Mouse (Mus musculus) heart, adult 2 months (tissue): ENCODE data around the gene Drosha. TPM values are rescaled to one million over a fixed set of nuclear protein-coding genes. Genes with fewer than 3 reads are reported as not detected.

Source experiments
- DNase-seq, 2 experiments: peaks; one replicate each; pipeline ENCODE4 v3.0.0; 2021
- H3K27ac ChIP-seq: fragments of 200-600 bp; 2 replicates; pipeline ENCODE4 v1.8.1; 2022
- H3K27me3 ChIP-seq: fragments of 200-500 bp; 2 replicates; pipeline ENCODE4 v1.6.1; 2012; ENCODE audit warnings: mild to moderate bottlenecking, low read length, inconsistent platforms, mixed read lengths; ENCODE audit not compliant: control insufficient read depth, insufficient read depth
- H3K36me3 ChIP-seq: fragments of 200-500 bp; 2 replicates; pipeline ENCODE4 v1.6.1; 2012; ENCODE audit warnings: low read length, inconsistent platforms; ENCODE audit not compliant: control insufficient read depth, insufficient read depth
- H3K4me1 ChIP-seq: fragments of 200-500 bp; 2 replicates; pipeline ENCODE4 v1.6.1; 2011; ENCODE audit warnings: low read length; ENCODE audit not compliant: control insufficient read depth, insufficient read depth
- H3K4me3 ChIP-seq: fragments of 200-600 bp; 2 replicates; pipeline ENCODE4 v1.8.1; 2022
- H3K79me2 ChIP-seq: fragments of 200-500 bp; replicated peaks from 2 replicates; pipeline ENCODE4 v1.6.1; 2012; ENCODE audit warnings: mild to moderate bottlenecking, inconsistent platforms, low read length, moderate library complexity, mixed read lengths; ENCODE audit not compliant: control insufficient read depth, insufficient read depth
- H3K9ac ChIP-seq: fragments of 200-500 bp; 2 replicates; pipeline ENCODE4 v1.6.1; 2012; ENCODE audit warnings: low read depth, mild to moderate bottlenecking, control low read depth, inconsistent platforms, low read length, mixed read lengths
- CTCF ChIP-seq: fragments of 200-600 bp; IDR thresholded peaks from 2 replicates; pipeline ENCODE4 v1.8.1; 2022; ENCODE audit warnings: antibody characterized with exemption, mild to moderate bottlenecking, moderate library complexity
- EP300 ChIP-seq: fragments of 200-500 bp; IDR thresholded peaks from 2 replicates; pipeline ENCODE4 v1.6.1; 2011; ENCODE audit warnings: low read depth, low read length, control low read depth; ENCODE audit not compliant: insufficient read depth
- POLR2A ChIP-seq: fragments of 200-500 bp; IDR thresholded peaks from 2 replicates; pipeline ENCODE4 v1.6.1; 2011; ENCODE audit warnings: mild to moderate bottlenecking, low read depth, low read length, control low read depth; ENCODE audit not compliant: insufficient read depth
- WGBS: fragments of 180-500 bp; shearing (Covaris S2); methylation state at CpG from one replicate; pipeline ENCODE4 v1.1.7; 2018; 5-methylcytosine and 5-hydroxymethylcytosine counted together
- intact Hi-C: fragments of 180-260 bp; cut with DNase I; formaldehyde crosslinking; loops from one replicate; pipeline ENCODE4 v1.15.1; 2025
- polyA plus RNA-seq: library from polyadenylated mRNA; depleted of rRNA; stranded (reverse); fragments of >200 nt; gene quantifications from 2 replicates; pipeline ENCODE4 v1.2.3, GENCODE M21; 2012
- total RNA-seq, 2 experiments: library from RNA; stranded (reverse); gene quantifications; 2 replicates each; pipeline ENCODE4 v1.2.3; 2021

The Drosha gene
- total and polyA plus RNA-seq, 3 experiments, result 13.4 to 43.1 (median 37.8) TPM

GRCm38 (mm10) chr15:12941106-12941505, 116.5 kb downstream of the Drosha start:
- 85% methylated on average over 9 of the region's 9 CpGs for WGBS
- Histone ChIP-seq H3K27me3 (no peaks in the 10 kb centered on the region), H3K36me3 (no peaks in the 10 kb centered on the region), H3K4me3 (no peak overlapping the region), H3K9ac (no peak overlapping the region), H3K4me1 (no peaks in the 10 kb centered on the region), H3K27ac (no peak overlapping the region), H3K79me2 (no peaks in the 10 kb centered on the region)
- DNase-seq, result no peak
- intact Hi-C loops, result no loop called here
- TF ChIP-seq CTCF (no peak), POLR2A (no peak), EP300 (no peak)

- intact Hi-C loops, result no loop called here
- Histone ChIP-seq H3K9ac (no peak overlapping the region), H3K36me3 (no peaks in the 10 kb centered on the region), H3K79me2 (no peaks in the 10 kb centered on the region), H3K27ac (no peak overlapping the region), H3K4me3 (no peak overlapping the region), H3K4me1 (no peaks in the 10 kb centered on the region), H3K27me3 (no peaks in the 10 kb centered on the region)
- 49% methylated on average over 14 of the region's 14 CpGs for WGBS
- no peak for DNase-seq
- TF ChIP-seq EP300 (no peak), CTCF (no peak), POLR2A (no peak)
Observed at GRCm38 (mm10) chr15:12941651-12942180, 117.1 kb downstream of the Drosha start.

- Histone ChIP-seq H3K4me3 (no peak overlapping the region), H3K4me1 (no peaks in the 10 kb centered on the region), H3K36me3 (no peaks in the 10 kb centered on the region), H3K27ac (no peak overlapping the region), H3K79me2 (no peaks in the 10 kb centered on the region), H3K27me3 (no peaks in the 10 kb centered on the region), H3K9ac (no peak overlapping the region)
- 93% methylated on average over 4 of the region's 4 CpGs for WGBS
- TF ChIP-seq POLR2A, result no peak
- TF ChIP-seq CTCF, result no peak
- no peak for TF ChIP-seq EP300
- DNase-seq, result no peak
- intact Hi-C loops, result no loop called here
Observed at GRCm38 (mm10) chr15:12942424-12942823, 117.8 kb downstream of the Drosha start.

GRCm38 (mm10) chr15:12958051-12958450, 133.4 kb downstream of the Drosha start:
- no peak overlapping the region for H3K9ac ChIP-seq
- H3K36me3 ChIP-seq, result no peaks in the 10 kb centered on the region
- no peaks in the 10 kb centered on the region for H3K79me2 ChIP-seq
- intact Hi-C loops, result no loop called here
- H3K4me3 ChIP-seq, result no peak overlapping the region
- 79% methylated on average over 5 of the region's 5 CpGs for WGBS
- H3K4me1 ChIP-seq, result no peaks in the 10 kb centered on the region
- TF ChIP-seq CTCF, result no peak
- TF ChIP-seq EP300, result no peak
- no peak for TF ChIP-seq POLR2A
- H3K27me3 ChIP-seq, result 0 out of 2 replicates have a peak, but pooled peaks cover 1% of the 10 kb centered on the region
- DNase-seq, result no peak
- H3K27ac ChIP-seq, result no peak overlapping the region

GRCm38 (mm10) chr15:12962179-12962578, 137.6 kb downstream of the Drosha start:
- intact Hi-C loops, result no loop called here
- WGBS, result 81% methylated on average over 10 of the region's 10 CpGs
- TF ChIP-seq POLR2A (no peak), EP300 (no peak), CTCF (no peak)
- Histone ChIP-seq H3K4me1 (no peaks in the 10 kb centered on the region), H3K36me3 (no peaks in the 10 kb centered on the region), H3K4me3 (no peak overlapping the region), H3K79me2 (no peaks in the 10 kb centered on the region), H3K27ac (no peak overlapping the region), H3K9ac (no peak overlapping the region), H3K27me3 (no peaks in the 10 kb centered on the region)
- DNase-seq, result no peak

GRCm38 (mm10) chr15:12965209-12965608, 140.6 kb downstream of the Drosha start:
- intact Hi-C loops, result no loop called here
- no peak overlapping the region for H3K27ac ChIP-seq
- H3K36me3 ChIP-seq, result no peaks in the 10 kb centered on the region
- no peak for DNase-seq
- no peak overlapping the region for H3K4me3 ChIP-seq
- H3K27me3 ChIP-seq, result no peaks in the 10 kb centered on the region
- no peaks in the 10 kb centered on the region for H3K4me1 ChIP-seq
- no peak for TF ChIP-seq EP300
- no peak for TF ChIP-seq CTCF
- no peak for TF ChIP-seq POLR2A
- no peak overlapping the region for H3K9ac ChIP-seq
- WGBS, result 50% methylated on average over 5 of the region's 5 CpGs
- H3K79me2 ChIP-seq, result no peaks in the 10 kb centered on the region
